Mouse (Mus musculus) brain, adult 2 months (tissue): ENCODE measurements around the gene Smarca1.

ENCODE experiments used
- DNase-seq: peaks from one replicate; pipeline ENCODE4 v3.0.0; 2011; ENCODE audit warnings: low read depth, low spot score

The Smarca1 gene

GRCm38 (mm10) chrX:47892431-47893024 lies at the start of gene Smarca1:
TSS of gene Smarca1 (minus strand) at chrX:47892974.
- DNase-seq, result peak; percentile 32

- DNase-seq, result peak; percentile 26
These were observed 45.0 kb upstream of the Smarca1 start for GRCm38 (mm10) chrX:47937740-47938139.

GRCm38 (mm10) chrX:47936885-47937284 lies 44.1 kb upstream of the Smarca1 start:
- no peak for DNase-seq

GRCm38 (mm10) chrX:47934352-47934751 lies 41.6 kb upstream of the Smarca1 start:
- no peak for DNase-seq

GRCm38 (mm10) chrX:47930449-47930848 lies 37.7 kb upstream of the Smarca1 start:
- peak; percentile 18 for DNase-seq

- DNase-seq, result no peak
These were observed 35.2 kb upstream of the Smarca1 start for GRCm38 (mm10) chrX:47927981-47928380.

GRCm38 (mm10) chrX:47920541-47920940 lies 27.8 kb upstream of the Smarca1 start:
- no peak for DNase-seq

- peak; percentile 33 for DNase-seq
These were observed 24.1 kb upstream of the Smarca1 start for GRCm38 (mm10) chrX:47916831-47917230.

GRCm38 (mm10) chrX:47913543-47913938 lies 20.8 kb upstream of the Smarca1 start:
- DNase-seq, result no peak

- no peak for DNase-seq
These were observed 20.2 kb upstream of the Smarca1 start for GRCm38 (mm10) chrX:47912904-47913542.

GRCm38 (mm10) chrX:47912306-47912792 lies 19.6 kb upstream of the Smarca1 start, which contains the start of gene Ocrl:
TSS of gene Ocrl (plus strand) at chrX:47912387.
- peak; percentile 81 for DNase-seq

GRCm38 (mm10) chrX:47891907-47892430 lies 805 bp downstream of the Smarca1 start:
- no peak for DNase-seq

- peak; percentile 54 for DNase-seq
These were observed 1.4 kb downstream of the Smarca1 start for GRCm38 (mm10) chrX:47891243-47891906.

GRCm38 (mm10) chrX:47887401-47887800 lies 5.4 kb downstream of the Smarca1 start:
- no peak for DNase-seq

GRCm38 (mm10) chrX:47882813-47883212 lies 10.0 kb downstream of the Smarca1 start:
- DNase-seq, result no peak

GRCm38 (mm10) chrX:47880052-47880451 lies 12.7 kb downstream of the Smarca1 start:
- DNase-seq, result no peak

GRCm38 (mm10) chrX:47858544-47858943 lies 34.2 kb downstream of the Smarca1 start:
- no peak for DNase-seq

GRCm38 (mm10) chrX:47835835-47836195 lies 57.0 kb downstream of the Smarca1 start:
- DNase-seq, result no peak

GRCm38 (mm10) chrX:47835098-47835834 lies 57.5 kb downstream of the Smarca1 start:
- DNase-seq, result no peak

GRCm38 (mm10) chrX:47833431-47833830 lies 59.3 kb downstream of the Smarca1 start:
- DNase-seq, result no peak

GRCm38 (mm10) chrX:47820566-47820965 lies 72.2 kb downstream of the Smarca1 start:
- DNase-seq, result peak; percentile 30

GRCm38 (mm10) chrX:47808717-47809116 lies 84.1 kb downstream of the Smarca1 start:
- no peak for DNase-seq
